Mouse (Mus musculus) stomach, embryonic 14.5 days (tissue): ENCODE data around the gene Zdhhc18. TPM values are rescaled to one million over a fixed set of nuclear protein-coding genes. Genes with fewer than 3 reads are reported as not detected.

Experiments used
- ATAC-seq: fragments of 200-750 bp; cut with Nextera tagmentation; 2 replicates; pipeline ENCODE4 v1.8.0; 2017; ENCODE audit warnings: low read depth, moderate TSS enrichment; ENCODE audit not compliant: insufficient number of reproducible peaks, insufficient read depth, low FRiP score
- H3K27ac ChIP-seq: fragments of 300-500 bp; sonication (generic); 2 replicates; pipeline ENCODE4 v1.5.1; 2014; ENCODE audit warnings: mild to moderate bottlenecking, low read length, moderate library complexity, mixed read lengths
- H3K27me3 ChIP-seq: fragments of 300-500 bp; sonication (generic); 2 replicates; pipeline ENCODE4 v1.6.1; 2014; ENCODE audit warnings: low read length, control low read depth, mixed read lengths; ENCODE audit not compliant: control insufficient read depth, insufficient read depth
- H3K36me3 ChIP-seq: fragments of 300-500 bp; sonication (generic); 2 replicates; pipeline ENCODE4 v1.6.1; 2014; ENCODE audit warnings: mild to moderate bottlenecking, control low read depth, low read length, moderate library complexity, mixed read lengths; ENCODE audit not compliant: control insufficient read depth, insufficient read depth
- H3K4me1 ChIP-seq: fragments of 300-500 bp; sonication (generic); 2 replicates; pipeline ENCODE4 v1.6.1; 2014; ENCODE audit warnings: low read length, control low read depth, mixed read lengths; ENCODE audit not compliant: control insufficient read depth, insufficient read depth
- H3K4me2 ChIP-seq: fragments of 300-500 bp; sonication (generic); replicated peaks from 2 replicates; pipeline ENCODE4 v1.6.1; 2014; ENCODE audit warnings: low read depth, low read length, control low read depth
- H3K4me3 ChIP-seq: fragments of 300-500 bp; sonication (generic); 2 replicates; pipeline ENCODE4 v1.5.1; 2014; ENCODE audit warnings: low read depth, low read length, control low read depth
- H3K9ac ChIP-seq: fragments of 300-500 bp; sonication (generic); replicated peaks from 2 replicates; pipeline ENCODE4 v1.6.1; 2014; ENCODE audit warnings: low read depth, mild to moderate bottlenecking, control low read depth, low read length, moderate library complexity, mixed read lengths
- H3K9me3 ChIP-seq: fragments of 300-500 bp; sonication (generic); 2 replicates; pipeline ENCODE4 v1.6.1; 2016; ENCODE audit warnings: low read depth, low read length, control low read depth; ENCODE audit not compliant: control insufficient read depth
- WGBS: fragments of 180-500 bp; shearing (Covaris S2); extraction: QIAGEN DNeasy Blood & Tissue Kit; methylation state at CpG from one replicate; pipeline ENCODE4 v1.1.7; 2014; 5-methylcytosine and 5-hydroxymethylcytosine counted together
- polyA plus RNA-seq: library from polyadenylated mRNA; unstranded; fragments of >200 nt; fragmentation: Nextera tagmentation; extraction: Ambion mirVana; gene quantifications from 2 replicates; pipeline ENCODE4 v1.2.1, GENCODE M21; 2014

Gene Zdhhc18
- polyA plus RNA-seq, 1 experiment from 2014 or later: 3.2 TPM

GRCm38 (mm10) chr4:133677266-133677665, 27.3 kb upstream of the Zdhhc18 start:
- Histone ChIP-seq H3K4me1 (peaks cover 33% of the 10 kb centered on the region), H3K9me3 (no peaks in the 10 kb centered on the region), H3K27me3 (no peaks in the 10 kb centered on the region), H3K4me3 (no peak overlapping the region), H3K27ac (no peak overlapping the region), H3K9ac (no peak overlapping the region), H3K36me3 (peaks cover 28% of the 10 kb centered on the region), H3K4me2 (no peak overlapping the region)
- WGBS: 68% methylated on average over 7 of the region's 7 CpGs
- ATAC-seq: no peak

- WGBS: 18% methylated on average over 3 of the region's 3 CpGs
- peak overlapping the region; percentile 3; the same call in 1 of the 2 replicates for H3K4me2 ChIP-seq
- H3K36me3 ChIP-seq: peaks cover 18% of the 10 kb centered on the region
- H3K27me3 ChIP-seq: no peaks in the 10 kb centered on the region
- no peak overlapping the region for H3K9ac ChIP-seq
- H3K4me1 ChIP-seq: peaks cover 33% of the 10 kb centered on the region
- no peaks in the 10 kb centered on the region for H3K9me3 ChIP-seq
- H3K27ac ChIP-seq: peak overlapping the region; percentile 75
- H3K4me3 ChIP-seq: no peak overlapping the region
- no peak for ATAC-seq
Measured at GRCm38 (mm10) chr4:133676189-133676588, 26.2 kb upstream of the Zdhhc18 start.

GRCm38 (mm10) chr4:133675594-133676016, 25.7 kb upstream of the Zdhhc18 start:
- H3K27me3 ChIP-seq: no peaks in the 10 kb centered on the region
- no peak overlapping the region for H3K9ac ChIP-seq
- peaks cover 37% of the 10 kb centered on the region for H3K4me1 ChIP-seq
- ATAC-seq: peak; percentile 65
- H3K4me2 ChIP-seq: peak overlapping the region; percentile 3; the same call in 1 of the 2 replicates
- no peaks in the 10 kb centered on the region for H3K9me3 ChIP-seq
- peaks cover 12% of the 10 kb centered on the region for H3K36me3 ChIP-seq
- H3K4me3 ChIP-seq: no peak overlapping the region
- H3K27ac ChIP-seq: peak overlapping the region; percentile 75
- WGBS: under 1% methylated on average over 5 of the region's 5 CpGs

- Histone ChIP-seq H3K9me3 (no peaks in the 10 kb centered on the region), H3K27me3 (no peaks in the 10 kb centered on the region), H3K27ac (peak overlapping the region; percentile 100), H3K4me1 (peaks cover 44% of the 10 kb centered on the region), H3K4me2 (peak overlapping the region; percentile 79; the same call in 1 of the 2 replicates), H3K36me3 (peaks cover 4% of the 10 kb centered on the region; the same call in 1 of the 2 replicates), H3K9ac (no peak overlapping the region), H3K4me3 (no peak overlapping the region)
- 53% methylated on average over 8 of the region's 8 CpGs for WGBS
- ATAC-seq: no peak
Measured at GRCm38 (mm10) chr4:133674331-133674695, 24.4 kb upstream of the Zdhhc18 start.

GRCm38 (mm10) chr4:133673666-133674330, 23.8 kb upstream of the Zdhhc18 start:
- Histone ChIP-seq H3K9me3 (no peaks in the 10 kb centered on the region), H3K4me3 (0 out of 2 replicates have a peak overlapping the region, but pooled peaks have one; percentile 65), H3K27ac (peak overlapping the region; percentile 100), H3K4me2 (peak overlapping the region; percentile 79), H3K4me1 (peaks cover 44% of the 10 kb centered on the region), H3K9ac (no peak overlapping the region), H3K36me3 (peaks cover 4% of the 10 kb centered on the region; the same call in 1 of the 2 replicates), H3K27me3 (no peaks in the 10 kb centered on the region)
- ATAC-seq: no peak
- WGBS: 24% methylated on average over 10 of the region's 10 CpGs

GRCm38 (mm10) chr4:133672845-133673647, 23.1 kb upstream of the Zdhhc18 start:
- peak overlapping the region; percentile 100 for H3K27ac ChIP-seq
- no peaks in the 10 kb centered on the region for H3K9me3 ChIP-seq
- H3K4me3 ChIP-seq: peak overlapping the region; percentile 65
- no peaks in the 10 kb centered on the region for H3K27me3 ChIP-seq
- H3K4me2 ChIP-seq: peak overlapping the region; percentile 79
- peak overlapping the region; percentile 73 for H3K9ac ChIP-seq
- peaks cover 44% of the 10 kb centered on the region for H3K4me1 ChIP-seq
- WGBS: under 1% methylated on average over 24 of the region's 24 CpGs
- no peaks in the 10 kb centered on the region; the same call in 1 of the 2 replicates for H3K36me3 ChIP-seq
- no peak; the same call in 1 of the 2 replicates for ATAC-seq

GRCm38 (mm10) chr4:133671881-133672844, 22.2 kb upstream of the Zdhhc18 start, which contains the start of gene Pigv:
TSS of gene Pigv (minus strand) at chr4:133672647.
- H3K9me3 ChIP-seq: no peaks in the 10 kb centered on the region
- under 1% methylated on average over 71 of the region's 76 CpGs for WGBS
- ATAC-seq: peak; percentile 84
- H3K27me3 ChIP-seq: no peaks in the 10 kb centered on the region
- peak within 1 kb of the TSS; percentile 79 for H3K4me2 ChIP-seq
- H3K9ac ChIP-seq: peak within 1 kb of the TSS; percentile 73
- peak within 1 kb of the TSS; percentile 100 for H3K27ac ChIP-seq
- no peaks in the 10 kb centered on the region; the same call in 1 of the 2 replicates for H3K36me3 ChIP-seq
- H3K4me1 ChIP-seq: peaks cover 38% of the 10 kb centered on the region
- peak within 1 kb of the TSS; percentile 65 for H3K4me3 ChIP-seq
